Mouse (Mus musculus) cortical plate, adult 2 months (tissue): ENCODE results near the gene Rangap1.
"Not testable (repeated sequence)": the region's sequence is repeated elsewhere in the genome, so short reads cannot be mapped to it uniquely, and the experiment has no call there.

Experiments used
- CTCF ChIP-seq: fragments of 200-500 bp; IDR thresholded peaks from 2 replicates; pipeline ENCODE4 v1.5.1; 2011; ENCODE audit warnings: mild to moderate bottlenecking, control low read depth, low read length; ENCODE audit not compliant: insufficient read depth; ENCODE audit errors: extremely low read depth
- POLR2A ChIP-seq: fragments of 200-500 bp; IDR thresholded peaks from 2 replicates; pipeline ENCODE4 v1.6.1; 2011; ENCODE audit warnings: mild to moderate bottlenecking, low read length, control low read depth; ENCODE audit not compliant: insufficient read depth; ENCODE audit errors: extremely low read depth

- TF ChIP-seq CTCF, POLR2A: not testable (repeated sequence)
Observed at GRCm38 (mm10) chr15:81742368-81742767, 3.0 kb downstream of the Rangap1 start.
